Mouse (Mus musculus): Measurements from ENCODE around the gene Slc25a54. TPM values are rescaled to one million over a fixed set of nuclear protein-coding genes. Genes with fewer than 3 reads are reported as not detected.
A peak's percentile ranks its signal among the peaks of the same experiment; 100 is the strongest.

Slc25a54 gene
- polyA plus RNA-seq, 1 experiment from 2014 or later, result not detected

- no peak overlapping the region for H3K27ac ChIP-seq (replicated peaks)
- 0 out of 2 replicates have a peak, but pooled peaks cover 3% of the 10 kb centered on the region for H3K9me3 ChIP-seq (ENCODE audit: control insufficient read depth, low read length)
- H3K9ac ChIP-seq (ENCODE audit: low read length), result no peak overlapping the region
- H3K36me3 ChIP-seq (ENCODE audit: control insufficient read depth, insufficient read depth, low read length), result no peaks in the 10 kb centered on the region
- no peak overlapping the region for H3K4me3 ChIP-seq (ENCODE audit: low read depth, low read length)
- H3K4me2 ChIP-seq (replicated peaks; ENCODE audit: low read depth), result no peak overlapping the region
- ATAC-seq (ENCODE audit: low FRiP score, low TSS enrichment) (peak; percentile 90), DNase-seq (ENCODE audit: low spot score) (peak; percentile 46)
- no peaks in the 10 kb centered on the region for H3K4me1 ChIP-seq (replicated peaks; ENCODE audit: control insufficient read depth, insufficient read depth)
- H3K27me3 ChIP-seq (ENCODE audit: control insufficient read depth, insufficient read depth, low read length), result no peaks in the 10 kb centered on the region
- TF ChIP-seq EP300 (optimal IDR thresholded peaks at IDR 0.05) (no peak), CTCF (IDR thresholded peaks at IDR 0.05; ENCODE audit: low read depth) (no peak; the same call in 1 of the 2 replicates)
Observed at GRCm38 (mm10) chr3:109117136-109117535, 36.9 kb downstream of the Slc25a54 start.

- TF ChIP-seq CTCF (IDR thresholded peaks at IDR 0.05; ENCODE audit: low read depth) (no peak), EP300 (optimal IDR thresholded peaks at IDR 0.05) (no peak)
- no peaks in the 10 kb centered on the region for H3K36me3 ChIP-seq (ENCODE audit: control insufficient read depth, insufficient read depth, low read length)
- 0 out of 2 replicates have a peak, but pooled peaks cover 1% of the 10 kb centered on the region for H3K9me3 ChIP-seq (ENCODE audit: control insufficient read depth, low read length)
- DNase-seq (ENCODE audit: low spot score) (no peak), ATAC-seq (ENCODE audit: low FRiP score, low TSS enrichment) (no peak)
- H3K27ac ChIP-seq (replicated peaks), result no peak overlapping the region
- WGBS, result 69% methylated on average over 5 of the region's 5 CpGs
- H3K9ac ChIP-seq (ENCODE audit: low read length), result no peak overlapping the region
- H3K4me1 ChIP-seq (replicated peaks; ENCODE audit: control insufficient read depth, insufficient read depth), result 0 out of 2 replicates have a peak, but pooled peaks cover 4% of the 10 kb centered on the region
- no peak overlapping the region for H3K4me2 ChIP-seq (replicated peaks; ENCODE audit: low read depth)
- H3K4me3 ChIP-seq (ENCODE audit: low read depth, low read length), result no peak overlapping the region
- no peaks in the 10 kb centered on the region for H3K27me3 ChIP-seq (ENCODE audit: control insufficient read depth, insufficient read depth, low read length)
Observed at GRCm38 (mm10) chr3:109119562-109119961, 39.3 kb downstream of the Slc25a54 start.

- ATAC-seq (ENCODE audit: low FRiP score, low TSS enrichment), result no peak
- H3K4me2 ChIP-seq (replicated peaks; ENCODE audit: low read depth), result no peak overlapping the region
- WGBS, result 70% methylated on average over 5 of the region's 5 CpGs
Observed at GRCm38 (mm10) chr3:109119973-109120372, 39.7 kb downstream of the Slc25a54 start.

GRCm38 (mm10) chr3:109122641-109123530 lies 42.6 kb downstream of the Slc25a54 start, which contains the start of gene Slc25a24:
Gene Slc25a24 (plus strand): TSS chr3:109123149.
- Histone ChIP-seq H3K36me3 (ENCODE audit: control insufficient read depth, insufficient read depth, low read length) (no peaks in the 10 kb centered on the region), H3K27me3 (ENCODE audit: control insufficient read depth, insufficient read depth, low read length) (no peaks in the 10 kb centered on the region), H3K4me1 (replicated peaks; ENCODE audit: control insufficient read depth, insufficient read depth) (peaks cover 4% of the 10 kb centered on the region; the same call in 1 of the 2 replicates), H3K4me2 (replicated peaks; ENCODE audit: low read depth) (peak within 1 kb of the TSS; percentile 80), H3K27ac (replicated peaks) (peak within 1 kb of the TSS; percentile 98), H3K9ac (ENCODE audit: low read length) (peak within 1 kb of the TSS; percentile 95), H3K9me3 (ENCODE audit: control insufficient read depth, low read length) (no peaks in the 10 kb centered on the region), H3K4me3 (ENCODE audit: low read depth, low read length) (peak within 1 kb of the TSS; percentile 85)
- WGBS, result under 1% methylated on average over 23 of the region's 49 CpGs
- ATAC-seq (ENCODE audit: low FRiP score, low TSS enrichment), result peak; percentile 93
- no peak for TF ChIP-seq EP300 (optimal IDR thresholded peaks at IDR 0.05)
- no peak; the same call in 1 of the 2 replicates for TF ChIP-seq CTCF (IDR thresholded peaks at IDR 0.05; ENCODE audit: low read depth)
- DNase-seq (ENCODE audit: low spot score), result peak; percentile 79

More at GRCm38 (mm10) chr3:109119973-109120372, 39.7 kb downstream of the Slc25a54 start:
- H3K4me3 ChIP-seq (ENCODE audit: low read depth, low read length), result no peak overlapping the region
- no peaks in the 10 kb centered on the region for H3K36me3 ChIP-seq (ENCODE audit: control insufficient read depth, insufficient read depth, low read length)
- H3K4me1 ChIP-seq (replicated peaks; ENCODE audit: control insufficient read depth, insufficient read depth), result 0 out of 2 replicates have a peak, but pooled peaks cover 4% of the 10 kb centered on the region
- H3K27ac ChIP-seq (replicated peaks), result no peak overlapping the region
- TF ChIP-seq CTCF (IDR thresholded peaks at IDR 0.05; ENCODE audit: low read depth) (no peak), EP300 (optimal IDR thresholded peaks at IDR 0.05) (no peak)
- no peak overlapping the region for H3K9ac ChIP-seq (ENCODE audit: low read length)
- H3K27me3 ChIP-seq (ENCODE audit: control insufficient read depth, insufficient read depth, low read length), result no peaks in the 10 kb centered on the region
- DNase-seq (ENCODE audit: low spot score), result no peak
- no peaks in the 10 kb centered on the region for H3K9me3 ChIP-seq (ENCODE audit: control insufficient read depth, low read length)

- H3K9ac ChIP-seq (ENCODE audit: low read length), result peak overlapping the region; percentile 95
- no peaks in the 10 kb centered on the region for H3K9me3 ChIP-seq (ENCODE audit: control insufficient read depth, low read length)
- WGBS, result 4% methylated on average over 8 of the region's 8 CpGs
- H3K4me1 ChIP-seq (replicated peaks; ENCODE audit: control insufficient read depth, insufficient read depth), result peaks cover 4% of the 10 kb centered on the region; the same call in 1 of the 2 replicates
- H3K4me2 ChIP-seq (replicated peaks; ENCODE audit: low read depth), result peak overlapping the region; percentile 80
- DNase-seq (ENCODE audit: low spot score) (peak; percentile 56), ATAC-seq (ENCODE audit: low FRiP score, low TSS enrichment) (peak; percentile 79)
- H3K27ac ChIP-seq (replicated peaks), result peak overlapping the region; percentile 98
- H3K27me3 ChIP-seq (ENCODE audit: control insufficient read depth, insufficient read depth, low read length), result no peaks in the 10 kb centered on the region
- H3K4me3 ChIP-seq (ENCODE audit: low read depth, low read length), result peak overlapping the region; percentile 85
- H3K36me3 ChIP-seq (ENCODE audit: control insufficient read depth, insufficient read depth, low read length), result no peaks in the 10 kb centered on the region
- TF ChIP-seq CTCF (IDR thresholded peaks at IDR 0.05; ENCODE audit: low read depth) (no peak), EP300 (optimal IDR thresholded peaks at IDR 0.05) (peak; percentile 29)
Observed at GRCm38 (mm10) chr3:109123531-109123981, 43.3 kb downstream of the Slc25a54 start.

Data from stomach, postnatal 0 days (tissue).